Mouse (Mus musculus) hindbrain, embryonic 16.5 days (tissue): ENCODE data around the gene Wnt7b. TPM values are rescaled to one million over a fixed set of nuclear protein-coding genes. Genes with fewer than 3 reads are reported as not detected.

Experiments
- ATAC-seq: fragments of 200-750 bp; cut with Nextera tagmentation; 2 replicates; pipeline ENCODE4 v1.8.0; 2017; ENCODE audit warnings: moderate TSS enrichment, moderate library complexity
- H3K27ac ChIP-seq: fragments of 300-500 bp; sonication (generic); 2 replicates; pipeline ENCODE4 v1.5.1; 2014; ENCODE audit warnings: low read depth, mild to moderate bottlenecking, control low read depth, low read length, moderate library complexity
- H3K27me3 ChIP-seq: fragments of 300-500 bp; sonication (generic); replicated peaks from 2 replicates; pipeline ENCODE4 v1.6.1; 2014; ENCODE audit warnings: low read length; ENCODE audit not compliant: control insufficient read depth, insufficient read depth
- H3K36me3 ChIP-seq: fragments of 300-500 bp; sonication (generic); 2 replicates; pipeline ENCODE4 v1.6.1; 2014; ENCODE audit warnings: mild to moderate bottlenecking, low read length, moderate library complexity, mixed read lengths; ENCODE audit not compliant: control insufficient read depth, insufficient read depth
- H3K4me1 ChIP-seq: fragments of 300-500 bp; sonication (generic); 2 replicates; pipeline ENCODE4 v1.6.1; 2014; ENCODE audit warnings: low read depth, low read length; ENCODE audit not compliant: control insufficient read depth, insufficient read depth
- H3K4me2 ChIP-seq: fragments of 300-500 bp; sonication (generic); 2 replicates; pipeline ENCODE4 v1.6.1; 2014; ENCODE audit warnings: mild to moderate bottlenecking, low read length, control low read depth, moderate library complexity
- H3K4me3 ChIP-seq: fragments of 300-500 bp; sonication (generic); 2 replicates; pipeline ENCODE4 v1.5.1; 2014; ENCODE audit warnings: mild to moderate bottlenecking, low read length, control low read depth, moderate library complexity
- H3K9ac ChIP-seq: fragments of 300-500 bp; sonication (generic); 2 replicates; pipeline ENCODE4 v1.6.1; 2014; ENCODE audit warnings: low read depth, mild to moderate bottlenecking, control low read depth, low read length, moderate library complexity
- H3K9me3 ChIP-seq: fragments of 300-500 bp; sonication (generic); 2 replicates; pipeline ENCODE4 v1.6.1; 2014; ENCODE audit warnings: mild to moderate bottlenecking, low read length, moderate library complexity; ENCODE audit not compliant: control insufficient read depth
- WGBS: fragments of 180-500 bp; shearing (Covaris S2); extraction: QIAGEN DNeasy Blood & Tissue Kit; methylation state at CpG from one replicate; pipeline ENCODE4 v1.1.7; 2014; 5-methylcytosine and 5-hydroxymethylcytosine counted together
- polyA plus RNA-seq: library from polyadenylated mRNA; unstranded; fragments of >200 nt; fragmentation: Nextera tagmentation; extraction: Ambion mirVana; gene quantifications from 2 replicates; pipeline ENCODE4 v1.2.1, GENCODE M21; 2015

The Wnt7b gene
- polyA plus RNA-seq, 1 experiment from 2014 or later: 26.4 TPM

DNA sequence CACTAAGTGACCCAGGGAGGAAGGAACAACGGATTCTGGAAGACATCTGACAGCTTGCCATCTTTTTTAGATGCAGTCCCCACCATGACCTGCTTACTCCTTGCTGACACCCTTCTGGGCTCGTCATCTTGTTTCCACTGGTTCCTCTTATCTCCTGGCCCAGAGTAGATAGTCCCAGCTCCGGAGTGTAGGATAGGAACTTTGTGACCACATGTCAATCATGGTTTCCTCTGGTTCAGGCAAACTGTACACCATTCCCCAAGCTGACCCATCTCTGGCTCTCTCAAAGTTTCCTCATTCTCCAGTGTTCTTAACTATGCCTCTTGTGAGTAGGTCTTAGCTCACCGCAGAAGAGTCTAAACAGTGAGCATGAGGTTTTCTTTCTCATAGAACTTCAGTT, 10.4 kb upstream of the Wnt7b start:
- WGBS: 84% methylated on average over 4 of the region's 4 CpGs
- Histone ChIP-seq H3K27ac (no peak overlapping the region), H3K36me3 (no peaks in the 10 kb centered on the region), H3K4me2 (no peak overlapping the region), H3K27me3 (no peaks in the 10 kb centered on the region), H3K4me1 (no peaks in the 10 kb centered on the region), H3K4me3 (no peak overlapping the region), H3K9ac (no peak overlapping the region), H3K9me3 (no peaks in the 10 kb centered on the region)
- no peak for ATAC-seq

DNA sequence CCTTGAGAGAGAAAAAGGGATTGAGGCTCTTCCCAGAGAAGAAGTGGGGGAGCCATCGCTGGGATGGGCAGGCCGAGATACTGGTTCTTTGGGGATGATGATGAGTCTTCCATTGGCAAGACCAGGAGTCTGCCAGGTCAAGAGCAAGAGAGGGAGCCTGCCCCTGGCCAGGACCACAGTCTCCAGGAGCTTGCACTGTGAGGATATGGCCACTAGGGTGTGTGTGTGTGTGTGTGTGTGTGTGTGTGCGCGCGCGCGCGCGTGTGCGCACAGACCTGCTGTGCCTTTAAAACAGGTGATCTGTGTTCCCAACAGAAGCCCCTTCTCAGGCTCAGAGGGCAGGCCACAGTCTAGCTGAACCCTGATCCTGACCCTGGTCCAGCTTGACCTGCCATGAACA, 8.6 kb upstream of the Wnt7b start:
- H3K4me1 ChIP-seq: no peaks in the 10 kb centered on the region
- H3K9ac ChIP-seq: no peak overlapping the region
- 81% methylated on average over 8 of the region's 10 CpGs for WGBS
- no peak for ATAC-seq
- H3K27me3 ChIP-seq: no peaks in the 10 kb centered on the region
- no peak overlapping the region for H3K4me2 ChIP-seq
- H3K9me3 ChIP-seq: peaks cover 6% of the 10 kb centered on the region; the same call in 1 of the 2 replicates
- H3K27ac ChIP-seq: no peak overlapping the region
- H3K4me3 ChIP-seq: no peak overlapping the region
- no peaks in the 10 kb centered on the region for H3K36me3 ChIP-seq

- peaks cover 6% of the 10 kb centered on the region; the same call in 1 of the 2 replicates for H3K9me3 ChIP-seq
- peaks cover 27% of the 10 kb centered on the region for H3K27me3 ChIP-seq
- H3K36me3 ChIP-seq: no peaks in the 10 kb centered on the region
- ATAC-seq: peak; percentile 75
- H3K27ac ChIP-seq: no peak overlapping the region
- 3% methylated on average over 11 of the region's 11 CpGs for WGBS
- H3K4me3 ChIP-seq: no peak overlapping the region
- peaks cover 21% of the 10 kb centered on the region for H3K4me1 ChIP-seq
- H3K4me2 ChIP-seq: no peak overlapping the region
- no peak overlapping the region for H3K9ac ChIP-seq
Measured at GRCm38 (mm10) chr15:85583504-85583903, 1.2 kb upstream of the Wnt7b start.

- Histone ChIP-seq H3K27me3 (peaks cover 29% of the 10 kb centered on the region), H3K9me3 (peaks cover 6% of the 10 kb centered on the region; the same call in 1 of the 2 replicates), H3K4me2 (peak overlapping the region; percentile 99), H3K27ac (no peak overlapping the region), H3K4me3 (no peak overlapping the region), H3K4me1 (peaks cover 23% of the 10 kb centered on the region), H3K9ac (no peak overlapping the region), H3K36me3 (no peaks in the 10 kb centered on the region)
- ATAC-seq: peak; percentile 75
- under 1% methylated on average over 8 of the region's 8 CpGs for WGBS
Measured at GRCm38 (mm10) chr15:85583024-85583423, 751 bp upstream of the Wnt7b start.

- peaks cover 4% of the 10 kb centered on the region; the same call in 1 of the 2 replicates for H3K9me3 ChIP-seq
- peaks cover 37% of the 10 kb centered on the region for H3K27me3 ChIP-seq
- peak overlapping the region; percentile 69 for H3K4me3 ChIP-seq
- H3K4me2 ChIP-seq: peak overlapping the region; percentile 99
- peak overlapping the region; percentile 74 for H3K9ac ChIP-seq
- ATAC-seq: no peak
- WGBS: under 1% methylated on average over 56 of the region's 67 CpGs
- no peaks in the 10 kb centered on the region for H3K36me3 ChIP-seq
- peaks cover 37% of the 10 kb centered on the region for H3K4me1 ChIP-seq
- H3K27ac ChIP-seq: no peak overlapping the region
Measured at GRCm38 (mm10) chr15:85581563-85582064, 659 bp downstream of the Wnt7b start.

DNA sequence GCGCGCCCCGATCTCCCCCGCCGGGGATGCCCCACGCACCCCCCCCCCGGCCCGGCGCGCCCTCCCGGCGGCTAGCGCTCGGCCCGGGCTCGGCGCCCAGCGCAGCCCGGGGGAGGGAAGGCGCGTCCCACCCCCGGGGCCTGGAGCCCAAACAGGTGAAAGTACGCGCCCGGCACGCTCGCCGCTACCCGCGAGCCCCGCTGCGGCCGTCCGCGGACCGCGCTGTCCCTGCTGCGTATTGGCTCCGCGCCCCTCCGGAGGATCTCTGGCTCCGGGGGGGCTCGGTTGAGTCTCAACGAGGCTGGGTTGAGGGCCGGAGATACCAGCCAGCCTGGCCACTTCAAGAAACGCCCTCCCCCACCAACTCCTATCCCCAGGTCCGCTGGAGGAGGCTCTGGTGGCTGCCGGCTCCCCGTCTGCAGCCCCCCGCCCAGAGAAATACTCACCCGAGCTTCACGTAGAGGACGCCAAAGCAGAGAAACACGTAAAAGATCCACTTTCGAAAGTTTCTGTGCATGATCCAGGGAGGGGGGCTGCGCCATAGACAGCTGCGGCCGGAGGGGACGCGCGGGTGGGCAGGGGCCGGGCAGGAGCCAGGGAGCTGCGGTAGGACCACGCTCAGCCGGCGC, 1.2 kb downstream of the Wnt7b start:
- 2% methylated on average over 48 of the region's 66 CpGs for WGBS
- H3K27ac ChIP-seq: 0 out of 2 replicates have a peak overlapping the region, but pooled peaks have one; percentile 39
- peaks cover 37% of the 10 kb centered on the region for H3K27me3 ChIP-seq
- H3K9me3 ChIP-seq: no peaks in the 10 kb centered on the region
- peak overlapping the region; percentile 69 for H3K4me3 ChIP-seq
- no peak for ATAC-seq
- no peaks in the 10 kb centered on the region for H3K36me3 ChIP-seq
- peak overlapping the region; percentile 74 for H3K9ac ChIP-seq
- peaks cover 40% of the 10 kb centered on the region for H3K4me1 ChIP-seq
- peak overlapping the region; percentile 99 for H3K4me2 ChIP-seq

DNA sequence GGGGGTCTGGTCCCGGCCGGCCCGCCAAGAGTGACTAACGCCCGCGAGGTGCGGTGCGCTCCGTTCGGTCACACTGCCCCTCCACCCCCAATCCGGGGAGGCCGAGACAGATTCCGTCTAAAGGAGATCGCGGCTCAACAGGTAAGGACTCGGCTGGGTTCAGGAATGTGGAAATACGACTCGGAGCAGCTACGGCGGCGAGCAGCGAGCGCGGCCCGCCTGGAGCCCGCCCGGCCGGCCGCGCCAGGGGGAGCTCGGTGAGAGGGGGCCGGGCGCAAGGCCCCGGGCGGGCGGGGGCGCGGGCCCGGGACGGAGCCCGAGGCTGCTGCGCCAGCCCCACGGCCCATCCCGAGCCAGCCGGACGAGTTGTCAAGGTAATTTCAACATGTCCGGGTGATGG, 1.8 kb downstream of the Wnt7b start:
- Histone ChIP-seq H3K4me2 (peak overlapping the region; percentile 99), H3K9ac (peak overlapping the region; percentile 74), H3K36me3 (no peaks in the 10 kb centered on the region), H3K4me3 (peak overlapping the region; percentile 69), H3K27ac (0 out of 2 replicates have a peak overlapping the region, but pooled peaks have one; percentile 39), H3K27me3 (peaks cover 37% of the 10 kb centered on the region), H3K4me1 (peaks cover 40% of the 10 kb centered on the region), H3K9me3 (no peaks in the 10 kb centered on the region)
- no peak for ATAC-seq
- WGBS: 0% methylated on average over 25 of the region's 47 CpGs

GRCm38 (mm10) chr15:85577583-85578460, 4.5 kb downstream of the Wnt7b start:
- ATAC-seq: peak; percentile 18; the same call in 1 of the 2 replicates
- under 1% methylated on average over 53 of the region's 54 CpGs for WGBS
- H3K9me3 ChIP-seq: no peaks in the 10 kb centered on the region
- peak overlapping the region; percentile 76 for H3K9ac ChIP-seq
- no peaks in the 10 kb centered on the region for H3K36me3 ChIP-seq
- H3K4me2 ChIP-seq: peak overlapping the region; percentile 74
- H3K4me3 ChIP-seq: peak overlapping the region; percentile 55
- H3K27me3 ChIP-seq: peaks cover 36% of the 10 kb centered on the region
- H3K27ac ChIP-seq: peak overlapping the region; percentile 57
- peaks cover 39% of the 10 kb centered on the region for H3K4me1 ChIP-seq
